Mouse (Mus musculus) layer of hippocampus, adult 11-12 months (tissue): ENCODE results near the gene Aup1.
A peak's percentile ranks its signal among the peaks of the same experiment; 100 is the strongest.

Source experiments
- DNase-seq: peaks from one replicate; pipeline ENCODE4 v3.0.0; 2022; ENCODE audit warnings: low spot score

Gene Aup1

GRCm38 (mm10) chr6:83069488-83070246, 15.3 kb downstream of the Aup1 start:
- no peak for DNase-seq

GRCm38 (mm10) chr6:83070247-83070310, 15.8 kb downstream of the Aup1 start, which contains the start of gene Tlx2:
TSS of gene Tlx2 (minus strand) at chr6:83070293.
- DNase-seq = no peak

- no peak for DNase-seq
Observed at GRCm38 (mm10) chr6:83070311-83071219, 16.2 kb downstream of the Aup1 start.

DNA sequence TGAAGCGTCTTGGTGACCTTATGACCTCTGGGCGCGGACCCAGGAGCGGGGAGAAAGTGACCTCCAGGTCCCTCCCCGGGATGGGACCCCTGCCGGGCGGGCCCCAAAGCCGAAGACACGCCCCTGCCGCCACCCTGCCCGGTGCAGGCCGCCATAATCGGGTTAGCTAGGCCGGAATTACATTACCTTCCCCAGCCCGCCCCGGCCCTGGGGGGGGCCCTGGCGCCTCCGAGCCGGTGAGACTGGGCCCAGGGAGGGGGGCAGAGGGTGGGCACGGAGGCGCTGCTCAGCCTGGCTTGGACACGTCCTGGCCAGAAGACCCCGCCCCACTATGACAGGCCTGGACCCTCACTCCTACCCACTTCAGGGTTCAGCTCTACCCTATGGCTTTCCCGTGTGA, 16.9 kb downstream of the Aup1 start:
- no peak for DNase-seq

- no peak for DNase-seq
Observed at GRCm38 (mm10) chr6:83074979-83075378, 20.7 kb downstream of the Aup1 start.

DNA sequence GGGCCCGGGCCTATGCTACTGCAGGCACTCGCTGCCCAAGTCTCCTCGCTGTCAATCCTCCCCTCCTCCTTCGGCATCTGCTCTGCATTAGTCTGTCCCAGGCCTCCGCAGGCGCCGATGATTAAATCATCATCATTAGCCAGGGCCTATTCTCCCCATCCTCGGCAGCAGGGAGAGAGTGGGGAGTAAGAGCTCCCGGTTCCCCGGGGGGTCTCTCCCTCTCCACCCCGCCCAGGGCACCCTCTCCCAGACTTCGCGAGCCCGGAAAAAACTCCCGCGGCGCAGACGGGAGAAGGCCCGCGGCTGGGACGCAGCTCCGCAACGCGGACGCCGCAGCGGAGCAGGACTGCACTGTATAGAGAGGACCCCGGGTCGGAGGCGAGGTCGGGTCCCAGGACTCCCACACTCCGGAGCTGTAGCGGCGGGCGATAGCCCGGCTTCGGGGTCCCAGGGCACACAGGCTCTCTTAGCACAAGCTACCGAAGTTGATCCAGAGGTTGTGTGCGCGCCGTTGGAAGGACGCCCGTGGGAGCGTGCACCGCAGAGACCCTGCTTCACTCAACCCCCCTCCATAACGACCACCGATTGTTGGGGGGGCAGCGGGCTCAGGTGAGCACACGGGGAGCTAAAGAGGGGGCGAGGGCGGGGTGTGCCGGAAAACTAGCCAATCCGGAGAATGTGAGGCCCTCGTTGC, 23.5 kb downstream of the Aup1 start, which contains the start of gene Pcgf1:
Gene Pcgf1 (plus strand): TSS at position 240 of the 694 bp plus-strand sequence.
- peak; percentile 43 for DNase-seq

GRCm38 (mm10) chr6:83078324-83078858, 24.1 kb downstream of the Aup1 start:
- DNase-seq = peak; percentile 99

DNA sequence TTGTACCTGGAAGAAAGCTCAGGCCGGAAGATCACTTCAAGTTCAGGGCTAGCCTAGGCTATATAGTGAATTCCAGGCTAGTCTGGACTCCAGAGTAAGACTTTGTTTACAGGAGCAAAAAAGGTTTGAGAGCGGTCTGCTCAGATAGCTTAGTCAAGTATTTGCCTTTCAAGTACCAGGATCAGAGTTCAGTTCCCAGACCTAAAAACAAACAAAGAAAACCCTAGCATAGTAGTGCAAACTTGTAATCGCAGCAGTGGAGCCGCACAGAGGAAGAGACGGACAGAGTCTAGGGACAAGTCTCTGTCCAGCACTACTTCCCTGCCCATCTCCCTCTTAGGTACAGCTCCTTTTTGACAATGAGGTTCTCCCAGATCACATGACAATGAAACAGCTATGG, 25.9 kb downstream of the Aup1 start:
- no peak for DNase-seq

DNA sequence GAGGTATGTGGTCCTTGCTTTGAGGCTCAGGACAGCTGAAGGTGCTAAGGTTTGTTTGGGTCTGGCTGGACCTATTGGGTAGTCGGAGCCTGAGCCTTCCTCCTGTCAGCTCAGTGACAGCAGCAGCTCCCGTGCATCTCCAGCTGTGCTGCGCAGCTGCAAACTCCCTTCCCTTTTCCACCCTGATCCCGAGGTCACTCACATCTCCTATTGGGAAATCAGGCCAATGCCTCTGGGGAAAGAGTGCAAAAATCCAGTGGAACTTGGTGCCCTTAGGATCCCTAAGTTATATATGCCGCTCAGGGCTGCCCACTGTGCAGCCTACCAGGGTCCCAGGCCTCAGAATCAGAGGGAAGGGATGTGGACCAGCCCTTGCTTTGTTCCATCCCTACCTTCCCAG, 29.2 kb downstream of the Aup1 start:
- no peak for DNase-seq

GRCm38 (mm10) chr6:83084477-83084876, 30.2 kb downstream of the Aup1 start:
- DNase-seq = no peak

- no peak for DNase-seq
Observed at GRCm38 (mm10) chr6:83086121-83087035, 32.1 kb downstream of the Aup1 start, which contains the start of gene Lbx2. TSS of gene Lbx2 (plus strand) at chr6:83086367.

- no peak for DNase-seq
Observed at GRCm38 (mm10) chr6:83087205-83087925, 33.0 kb downstream of the Aup1 start.

DNA sequence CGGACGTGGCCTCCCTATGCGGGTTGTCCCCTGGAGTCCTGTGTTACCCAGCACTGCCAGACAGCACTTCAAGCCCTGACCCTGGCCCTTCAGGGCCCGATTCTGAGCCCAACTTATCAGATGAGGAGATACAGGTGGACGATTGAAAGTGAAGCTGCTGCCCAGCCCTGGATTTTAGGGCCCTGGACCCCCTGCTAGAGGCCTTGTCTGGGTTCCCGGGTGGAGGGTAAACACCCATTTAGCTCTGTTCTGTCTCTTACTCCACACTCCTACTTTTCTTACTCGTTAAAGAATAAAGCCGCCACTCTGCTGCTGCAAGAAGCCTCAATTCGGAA, 33.6 kb downstream of the Aup1 start:
- DNase-seq = no peak

DNA sequence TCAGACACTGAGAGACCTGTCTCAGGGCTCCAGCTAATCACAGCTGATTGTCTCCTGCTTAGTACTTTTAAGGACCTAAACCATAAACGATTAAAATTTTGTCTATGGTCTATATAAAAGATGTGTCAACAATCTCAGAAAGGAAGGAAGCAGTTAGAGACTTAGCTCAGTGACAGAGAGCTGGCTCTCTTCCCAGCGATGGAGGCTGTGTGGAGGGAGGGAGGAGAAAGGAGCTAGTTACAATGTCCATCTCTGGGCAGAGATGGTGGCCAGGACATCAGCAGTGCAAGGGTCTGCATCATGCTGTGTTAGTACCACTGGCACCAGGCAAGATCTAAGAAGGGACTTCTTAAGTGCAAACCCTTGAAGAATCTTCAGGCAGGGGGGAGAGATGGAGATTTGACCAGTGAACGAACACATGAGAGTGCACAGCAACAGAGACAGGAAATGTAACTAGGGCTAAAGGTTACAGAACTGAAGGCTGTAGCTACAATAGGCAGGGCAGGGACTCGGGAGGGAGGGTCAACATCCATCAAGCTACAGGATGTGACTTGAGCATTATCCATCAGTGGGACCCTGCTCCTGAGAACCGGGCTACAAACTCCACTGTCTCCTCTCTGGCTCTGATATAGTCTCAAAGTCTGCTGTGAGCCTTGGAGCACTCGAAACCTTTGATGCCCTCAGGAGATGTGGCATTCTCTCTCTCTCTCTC, 38.3 kb downstream of the Aup1 start:
- DNase-seq = no peak

- no peak for DNase-seq
Observed at GRCm38 (mm10) chr6:83095968-83096367, 41.6 kb downstream of the Aup1 start.

- no peak for DNase-seq
Observed at GRCm38 (mm10) chr6:83098411-83098810, 44.1 kb downstream of the Aup1 start.

- peak; percentile 94 for DNase-seq
Observed at GRCm38 (mm10) chr6:83101316-83101687, 47.0 kb downstream of the Aup1 start, which contains the start of the genes Ccdc142 and Gm42688. TSS of gene Ccdc142 (plus strand) at chr6:83101601. TSS of gene Gm42688 (plus strand) at chr6:83101617.

- DNase-seq = no peak
Observed at GRCm38 (mm10) chr6:83101688-83102556, 47.6 kb downstream of the Aup1 start.

- DNase-seq = no peak
Observed at GRCm38 (mm10) chr6:83103130-83103650, 48.9 kb downstream of the Aup1 start.
